Mouse (Mus musculus) bone marrow macrophage, adult 2 months (primary cell): ENCODE data around the gene Slc38a11.

Source experiments
- CTCF ChIP-seq: IDR thresholded peaks from 2 replicates; pipeline ENCODE4 v1.5.1; 2012; ENCODE audit warnings: low read depth, mild to moderate bottlenecking, low read length, moderate library complexity
- POLR2A ChIP-seq: IDR thresholded peaks from 2 replicates; pipeline ENCODE4 v1.6.1; 2012; ENCODE audit warnings: mild to moderate bottlenecking, low read depth, low read length, borderline replicate concordance

DNA sequence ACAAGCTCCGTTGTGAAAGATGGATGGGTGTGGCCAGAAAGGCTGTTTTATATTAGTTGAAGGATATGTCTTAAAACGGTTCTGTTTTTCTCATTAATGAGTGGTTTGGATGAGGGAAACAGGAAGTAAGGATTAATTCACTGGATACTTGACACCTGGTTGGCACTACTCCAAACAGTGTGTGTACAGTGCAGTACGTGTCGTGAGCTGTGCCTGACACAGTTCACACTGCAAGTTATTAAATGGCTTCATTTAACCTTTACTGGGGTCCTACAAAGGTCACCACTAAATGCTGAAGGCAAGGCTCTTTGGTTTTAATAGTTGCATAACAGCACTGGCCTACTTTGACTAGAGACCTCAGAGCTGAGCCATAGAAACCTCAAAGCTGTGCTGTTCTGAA is 18.7 kb upstream of the Slc38a11 start:
- TF ChIP-seq POLR2A (no peak), CTCF (no peak)
